Mouse (Mus musculus) embryo, embryonic 10.5 days (tissue): ENCODE measurements around the gene Pef1.

Experiments
- DNase-seq: peaks from one replicate; pipeline ENCODE4 v3.0.0-alpha.2; 2015; ENCODE audit warnings: low spot score

Pef1 gene

GRCm38 (mm10) chr4:130095137-130095536 is 7.2 kb upstream of the Pef1 start:
- no peak for DNase-seq

DNA sequence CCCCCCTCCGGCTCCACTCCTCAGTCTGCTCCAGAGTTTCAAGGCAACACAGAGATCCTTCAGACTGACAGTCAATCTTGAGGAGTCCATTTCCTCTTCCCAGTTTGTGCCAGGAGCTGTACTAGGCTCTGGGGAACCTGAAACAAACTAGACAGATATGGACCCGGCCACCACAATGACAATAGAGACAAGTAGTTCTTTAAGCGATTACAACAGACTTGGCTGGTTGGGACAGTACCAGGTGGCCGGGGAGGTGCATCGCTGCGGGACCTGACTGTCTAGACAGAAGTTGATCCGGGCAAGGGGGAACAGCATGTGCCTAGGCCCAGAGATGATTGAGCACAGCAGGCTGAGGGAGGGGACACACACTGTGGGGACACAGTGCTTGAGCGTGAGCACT is 1.2 kb upstream of the Pef1 start:
- DNase-seq = peak; percentile 17

GRCm38 (mm10) chr4:130103632-130104031 is 1.3 kb downstream of the Pef1 start:
- DNase-seq = no peak

DNA sequence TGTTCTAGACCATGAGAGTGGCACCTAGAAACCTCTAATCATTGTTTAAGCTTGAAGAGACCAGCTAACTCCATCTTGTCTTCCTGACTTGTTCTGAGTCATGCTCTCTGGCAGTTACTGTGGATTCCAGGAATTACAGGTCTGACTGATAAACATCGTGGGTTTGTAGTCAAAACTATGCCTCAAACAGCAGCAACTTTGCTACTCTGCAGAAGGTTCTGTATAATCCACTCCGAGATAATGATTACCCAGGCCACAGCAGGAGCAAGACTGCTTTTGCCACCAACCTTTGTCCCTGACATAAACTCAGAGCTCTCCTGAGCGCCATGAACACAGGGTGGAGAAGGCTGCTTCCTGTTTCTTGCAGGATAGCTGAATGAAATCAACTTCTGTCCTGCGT is 2.2 kb downstream of the Pef1 start:
- no peak for DNase-seq

DNA sequence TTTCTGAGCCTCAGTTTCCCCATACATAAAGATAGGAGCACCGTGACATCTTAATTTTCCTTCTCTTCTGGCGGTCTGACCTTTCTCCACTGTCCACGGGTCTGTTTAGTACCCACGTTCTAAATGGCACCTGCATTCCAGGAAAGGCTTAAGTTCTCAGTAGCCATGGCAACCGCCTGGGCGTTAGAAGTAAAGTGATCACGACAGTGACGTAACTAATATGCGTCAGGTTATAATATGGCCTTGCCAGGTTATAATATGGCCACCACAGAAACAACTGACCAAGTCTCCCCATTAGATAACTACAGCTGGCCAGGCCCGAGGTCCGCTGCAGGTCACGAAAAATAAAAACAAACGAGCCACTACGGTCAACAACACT is 4.7 kb downstream of the Pef1 start:
- DNase-seq = no peak

- peak; percentile 100 for DNase-seq
Measured at GRCm38 (mm10) chr4:130107444-130108131, 5.2 kb downstream of the Pef1 start.

GRCm38 (mm10) chr4:130108929-130109328 is 6.6 kb downstream of the Pef1 start:
- DNase-seq = no peak

- no peak for DNase-seq
Measured at GRCm38 (mm10) chr4:130109666-130110065, 7.3 kb downstream of the Pef1 start.

- DNase-seq = no peak
Measured at GRCm38 (mm10) chr4:130110091-130110490, 7.7 kb downstream of the Pef1 start.

DNA sequence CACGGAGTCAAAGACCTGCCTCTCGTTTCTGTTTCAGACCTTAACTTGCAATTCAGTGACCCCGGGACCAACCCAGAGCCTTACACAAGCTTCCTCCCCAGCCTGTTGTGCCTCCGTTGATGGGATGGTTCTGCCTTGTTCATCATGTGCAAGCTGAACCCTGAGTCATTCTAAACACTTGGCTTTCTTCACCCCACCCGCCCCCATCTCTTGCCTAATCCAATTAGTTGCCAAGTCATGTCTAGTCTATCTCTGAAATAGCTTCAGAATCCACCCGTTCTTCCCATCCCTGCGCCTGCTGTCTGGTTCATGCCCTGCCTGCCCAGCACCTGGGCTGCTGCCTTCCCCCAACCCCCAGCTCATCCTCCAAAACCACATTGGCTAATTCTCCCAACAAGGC is 9.9 kb downstream of the Pef1 start:
- DNase-seq = no peak

- DNase-seq = no peak
Measured at GRCm38 (mm10) chr4:130112732-130113131, 10.4 kb downstream of the Pef1 start.

GRCm38 (mm10) chr4:130120752-130121151 is 18.4 kb downstream of the Pef1 start:
- no peak for DNase-seq

DNA sequence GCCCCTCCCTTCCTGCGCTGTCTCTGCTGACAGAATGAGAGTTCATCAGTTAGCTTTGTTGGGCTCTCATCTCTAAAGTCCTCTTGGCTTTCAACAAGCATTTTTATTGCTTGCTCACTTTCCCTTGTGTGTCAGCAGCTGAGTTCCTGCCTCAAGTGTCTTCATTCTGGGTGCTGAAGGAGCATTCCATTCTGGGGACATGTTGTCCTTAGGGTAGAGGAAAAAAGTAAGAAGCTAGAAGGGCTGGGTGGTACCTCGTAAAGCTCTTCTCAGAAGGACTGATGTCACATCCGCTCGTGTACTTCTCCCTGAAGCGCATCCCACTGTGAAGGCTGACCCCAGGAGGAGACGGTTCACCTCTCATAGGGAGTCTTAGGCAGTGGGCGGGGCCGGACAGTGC is 19.2 kb downstream of the Pef1 start:
- no peak for DNase-seq

GRCm38 (mm10) chr4:130123020-130123419 is 20.7 kb downstream of the Pef1 start:
- no peak for DNase-seq

- DNase-seq = no peak
Measured at GRCm38 (mm10) chr4:130124110-130124509, 21.8 kb downstream of the Pef1 start.

DNA sequence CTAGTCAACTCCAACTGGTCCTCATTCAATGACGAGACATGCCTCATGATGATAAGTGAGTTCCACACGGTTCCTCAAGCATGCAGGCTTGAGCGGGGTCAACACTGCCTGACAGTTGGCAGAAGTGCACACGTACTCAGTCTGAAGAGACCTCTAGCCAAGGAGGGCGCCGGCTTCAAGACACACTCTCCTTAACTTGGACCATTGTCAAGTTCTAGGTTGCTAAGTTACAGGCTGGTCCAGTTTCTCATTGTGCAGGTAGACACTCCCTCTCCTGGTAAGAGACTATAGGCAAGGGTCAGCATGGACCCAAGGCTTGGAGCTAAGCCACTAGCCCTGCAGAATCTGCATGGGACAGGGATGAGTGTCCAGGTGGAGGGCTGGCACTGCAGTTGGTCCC is 22.8 kb downstream of the Pef1 start:
- no peak for DNase-seq

- peak; percentile 58 for DNase-seq
Measured at GRCm38 (mm10) chr4:130125935-130126334, 23.6 kb downstream of the Pef1 start.

DNA sequence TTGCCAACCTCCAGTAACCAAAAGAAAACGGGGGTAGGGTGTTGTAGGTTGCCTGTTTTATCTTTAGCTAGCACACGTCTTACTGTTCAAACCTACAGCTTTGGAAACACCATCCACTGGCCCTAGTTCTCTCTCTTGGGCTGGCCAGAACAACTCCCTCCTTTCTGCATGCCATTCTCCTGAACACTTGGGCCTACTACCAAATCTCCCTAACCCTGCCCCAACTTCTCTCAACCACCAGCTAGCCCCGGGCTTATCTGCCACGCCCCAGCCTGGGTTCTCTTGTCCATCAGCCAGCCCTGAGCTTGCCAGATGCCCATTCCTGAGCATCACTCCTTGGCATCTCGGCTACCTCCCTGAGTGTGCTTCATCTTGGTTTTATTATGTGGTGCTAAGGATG is 26.5 kb downstream of the Pef1 start:
- no peak for DNase-seq

DNA sequence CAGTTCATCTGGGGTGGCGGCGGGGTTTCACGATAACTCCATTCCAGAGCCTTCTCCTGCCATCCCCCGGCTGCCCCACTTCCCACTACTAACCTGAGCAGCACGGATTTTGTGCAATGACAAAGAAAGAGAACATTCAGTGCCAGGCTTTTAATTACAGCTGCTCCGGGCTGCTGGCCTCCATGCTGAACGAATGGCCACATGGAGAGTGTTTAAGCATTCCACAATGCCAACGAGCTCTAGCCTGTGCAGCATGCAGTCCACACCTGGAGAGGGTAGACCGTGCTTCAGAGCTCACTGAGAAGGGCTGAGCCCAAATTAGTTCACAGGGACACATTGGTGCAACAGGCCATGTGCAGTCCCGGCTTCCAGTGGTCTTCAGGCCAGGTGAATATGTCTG is 27.7 kb downstream of the Pef1 start:
- DNase-seq = no peak

- DNase-seq = no peak
Measured at GRCm38 (mm10) chr4:130130641-130131350, 28.4 kb downstream of the Pef1 start.

DNA sequence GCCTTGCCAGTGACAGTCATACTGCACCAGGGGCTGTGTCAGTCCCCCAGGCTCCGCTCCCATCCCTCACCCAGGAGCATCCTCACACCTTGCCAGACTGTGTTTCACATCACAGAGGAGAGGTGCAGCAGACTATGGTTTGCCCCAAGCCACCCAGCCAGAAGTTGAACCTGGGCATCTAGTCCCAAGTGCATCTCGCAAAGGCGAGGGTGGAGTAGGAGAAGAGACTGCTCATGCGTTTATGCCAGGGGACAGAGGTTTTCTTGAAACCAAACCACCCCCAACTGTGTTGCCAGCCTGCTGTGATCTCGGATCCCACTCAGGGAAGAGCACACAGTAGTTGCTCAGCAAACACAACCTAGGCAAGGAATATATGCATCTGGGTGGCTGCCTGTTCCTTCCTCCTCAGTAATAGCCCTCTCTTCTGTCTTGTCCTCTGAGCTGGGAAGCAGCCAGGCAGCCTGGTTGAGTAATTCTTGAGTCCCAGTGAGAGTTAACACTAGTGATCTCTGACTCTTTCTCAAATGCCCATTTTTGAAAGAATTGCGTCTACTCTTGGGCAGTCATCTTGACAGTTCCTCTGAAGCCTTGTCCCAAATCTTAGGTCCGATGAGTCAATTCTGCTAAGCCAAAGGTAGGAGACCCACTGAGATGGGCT is 29.2 kb downstream of the Pef1 start:
- no peak for DNase-seq

- no peak for DNase-seq
Measured at GRCm38 (mm10) chr4:130133399-130133798, 31.0 kb downstream of the Pef1 start.

DNA sequence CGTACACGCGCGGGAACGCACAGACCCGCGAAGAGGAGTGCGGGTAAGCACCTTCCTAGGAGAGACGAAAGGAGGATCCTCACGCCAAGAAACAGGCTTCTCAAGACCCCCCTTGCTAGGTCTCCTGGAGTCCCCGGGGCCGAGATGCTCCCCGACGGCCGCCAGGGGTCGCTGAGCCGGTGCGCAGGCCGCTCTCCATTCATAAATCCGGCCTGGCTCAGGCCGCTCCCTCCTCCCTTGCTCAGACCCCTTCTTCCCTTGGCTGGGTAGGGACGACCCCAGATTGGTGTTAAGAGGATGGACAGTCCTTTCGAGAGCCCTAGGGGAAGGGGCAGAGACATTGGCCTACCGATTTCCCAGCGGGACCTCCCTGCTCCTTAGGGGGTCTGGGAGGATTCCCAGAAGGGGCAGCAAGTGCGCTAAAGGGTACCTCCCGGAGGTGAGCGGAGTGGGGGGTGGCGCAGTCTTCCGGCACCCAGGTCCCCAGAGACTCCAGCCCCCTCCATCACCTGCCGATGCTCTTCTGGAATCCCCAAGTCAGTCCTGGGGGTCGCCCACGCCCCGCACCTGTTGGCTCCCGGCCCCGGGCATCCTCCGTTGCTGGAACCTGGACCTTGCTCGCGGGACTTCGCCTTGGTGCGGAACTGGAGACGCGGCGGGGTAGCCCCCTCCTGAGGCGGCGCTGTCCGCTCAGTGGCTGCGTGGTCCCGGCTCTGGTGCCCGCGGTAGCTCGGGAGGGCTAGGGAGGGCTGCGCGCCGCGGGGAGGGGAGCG is 36.3 kb downstream of the Pef1 start:
- DNase-seq = peak; percentile 83
